Mouse (Mus musculus) MEL (cell line): ENCODE results near the gene Exog.

Experiments used
- CTCF ChIP-seq, 3 experiments: IDR thresholded peaks in 2 of 3; conservative IDR thresholded peaks in 1 of 3; 2 replicates each; pipeline ENCODE4 v1.5.1; 2011 to 2012; ENCODE audit warnings: low read length in 3 of 3, low read depth in 2 of 3, mild to moderate bottlenecking in 2 of 3, improper control_type of control experiment in 1 of 3, inconsistent platforms in 1 of 3, mixed read lengths in 1 of 3, moderate library complexity in 1 of 3; ENCODE audit not compliant: control insufficient read depth in 1 of 3, insufficient read depth in 1 of 3, poor library complexity in 1 of 3, severe bottlenecking in 1 of 3
- EP300 ChIP-seq, 2 experiments: IDR thresholded peaks; 2 replicates each; pipeline ENCODE4 v1.6.1; 2011; ENCODE audit warnings: improper control_type of control experiment in 2 of 2, low read length in 2 of 2, low read depth in 1 of 2, mild to moderate bottlenecking in 1 of 2
- GATA1 ChIP-seq: IDR thresholded peaks from 2 replicates; pipeline ENCODE4 v1.6.1; 2011; ENCODE audit warnings: low read depth, low read length, improper control_type of control experiment
- JUND ChIP-seq: IDR thresholded peaks from 2 replicates; pipeline ENCODE4 v1.6.1; 2011; ENCODE audit warnings: low read depth, mild to moderate bottlenecking, improper control_type of control experiment, low read length
- KAT2A ChIP-seq: conservative IDR thresholded peaks from 2 replicates; pipeline ENCODE4 v1.6.1; 2012; ENCODE audit warnings: low read depth, low read length, improper control_type of control experiment, inconsistent platforms
- MAX ChIP-seq: IDR thresholded peaks from 2 replicates; pipeline ENCODE4 v1.6.1; 2011; ENCODE audit warnings: low read length, improper control_type of control experiment
- POLR2A ChIP-seq, 2 experiments: IDR thresholded peaks; 2 replicates each; pipeline ENCODE4 v1.6.1; 2011 to 2012; ENCODE audit warnings: low read length in 2 of 2, mild to moderate bottlenecking in 2 of 2, control low read depth in 1 of 2, improper control_type of control experiment in 1 of 2, low read depth in 1 of 2, moderate library complexity in 1 of 2; ENCODE audit not compliant: control insufficient read depth in 1 of 2, insufficient read depth in 1 of 2, poor library complexity in 1 of 2
- SMC3 ChIP-seq: IDR thresholded peaks from 2 replicates; pipeline ENCODE4 v1.6.1; 2011; ENCODE audit warnings: low read depth, low read length, improper control_type of control experiment
- USF2 ChIP-seq, 2 experiments: IDR thresholded peaks; 2 replicates each; pipeline ENCODE4 v1.6.1; 2011 to 2012; ENCODE audit warnings: improper control_type of control experiment in 2 of 2, low read length in 2 of 2, borderline replicate concordance in 1 of 2, inconsistent platforms in 1 of 2, low read depth in 1 of 2, mild to moderate bottlenecking in 1 of 2; ENCODE audit not compliant: insufficient read depth in 1 of 2

DNA sequence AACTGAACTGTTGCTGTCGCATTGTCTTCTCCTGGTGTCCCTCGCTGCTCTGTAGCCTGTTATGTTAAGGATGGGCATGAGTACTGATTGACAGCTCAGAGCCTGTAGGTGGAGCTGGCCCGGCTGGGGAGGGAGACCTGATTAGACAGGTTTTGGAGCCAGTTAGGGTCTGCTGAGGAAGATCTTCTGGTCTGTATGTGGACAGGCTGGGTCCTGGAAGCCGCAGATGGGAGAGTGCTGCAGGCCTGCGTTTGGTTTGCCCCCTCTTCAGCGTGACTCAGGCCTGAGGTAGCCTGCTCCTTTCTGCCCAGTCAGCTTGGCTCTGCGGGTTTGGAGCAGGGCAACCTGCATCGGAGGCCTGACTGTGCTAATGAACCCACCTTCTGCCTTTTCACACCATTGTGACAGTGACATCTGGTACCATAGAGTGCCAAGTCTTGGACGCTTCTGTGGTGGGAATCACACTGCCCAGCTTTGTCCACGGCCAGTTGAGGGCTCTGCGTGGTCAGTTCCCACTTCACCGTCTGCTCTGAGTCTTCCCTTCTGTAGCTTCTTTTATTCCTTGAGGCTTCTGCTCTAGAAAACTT, 24.8 kb upstream of the Exog start:
- TF ChIP-seq POLR2A (IDR thresholded peaks at IDR 0.05; ENCODE audit: control insufficient read depth in 1 of 2, insufficient read depth in 1 of 2, low read depth in 1 of 2, low read length in 2 of 2, poor library complexity in 1 of 2) (no peak), GATA1 (no peak), CTCF (IDR thresholded peaks at IDR 0.05 in 2 of 3, conservative IDR thresholded peaks at IDR 0.05 in 1 of 3; ENCODE audit: control insufficient read depth in 1 of 3, insufficient read depth in 1 of 3, low read depth in 2 of 3, low read length in 3 of 3, poor library complexity in 1 of 3, severe bottlenecking in 1 of 3) (no peak), MAX (no peak), JUND (no peak), KAT2A (no peak), USF2 (IDR thresholded peaks at IDR 0.05; ENCODE audit: borderline replicate concordance in 1 of 2, insufficient read depth in 1 of 2, low read depth in 1 of 2, low read length in 2 of 2) (no peak), SMC3 (no peak), EP300 (IDR thresholded peaks at IDR 0.05; ENCODE audit: low read depth in 1 of 2, low read length in 2 of 2) (no peak)
